Mouse (Mus musculus): ENCODE data around the gene Ifnz.
A peak's percentile ranks its signal among the peaks of the same experiment; 100 is the strongest.
"Not testable (repeated sequence)": the region's sequence is repeated elsewhere in the genome, so short reads cannot be mapped to it uniquely, and the experiment has no call there.

The Ifnz gene

DNA sequence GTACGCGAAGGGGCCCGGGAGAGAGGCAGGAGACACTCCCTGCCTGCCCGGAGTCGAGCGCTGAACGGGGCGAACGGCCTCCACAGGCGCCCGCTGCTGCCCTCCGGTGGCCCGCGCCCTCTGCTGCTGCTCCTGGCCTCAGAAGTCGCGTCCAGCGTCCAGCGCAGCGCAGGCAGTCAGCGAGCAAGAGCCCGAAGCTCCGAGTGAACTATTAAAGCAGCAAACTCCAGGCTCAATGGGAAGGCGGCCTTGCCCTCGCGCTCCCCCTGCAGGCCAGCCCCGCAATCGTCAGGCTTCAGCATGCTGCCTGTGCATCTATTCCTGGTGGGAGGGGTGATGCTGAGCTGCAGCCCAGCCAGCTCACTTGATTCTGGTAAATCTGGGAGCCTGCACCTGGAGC is 3.5 kb downstream of the Ifnz start, which contains the start of gene Gm13276:
Gene Gm13276, plus strand, starts transcription at position 301 of the 400 bp plus-strand sequence.
- not testable (repeated sequence) for DNase-seq (ENCODE audit: low spot score)

DNA sequence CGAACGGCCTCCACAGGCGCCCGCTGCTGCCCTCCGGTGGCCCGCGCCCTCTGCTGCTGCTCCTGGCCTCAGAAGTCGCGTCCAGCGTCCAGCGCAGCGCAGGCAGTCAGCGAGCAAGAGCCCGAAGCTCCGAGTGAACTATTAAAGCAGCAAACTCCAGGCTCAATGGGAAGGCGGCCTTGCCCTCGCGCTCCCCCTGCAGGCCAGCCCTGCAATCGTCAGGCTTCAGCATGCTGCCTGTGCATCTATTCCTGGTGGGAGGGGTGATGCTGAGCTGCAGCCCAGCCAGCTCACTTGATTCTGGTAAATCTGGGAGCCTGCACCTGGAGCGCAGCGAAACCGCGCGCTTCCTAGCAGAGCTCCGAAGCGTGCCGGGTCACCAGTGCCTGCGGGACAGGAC is 6.5 kb downstream of the Ifnz start, which contains the start of gene Gm13277:
Gene Gm13277, plus strand, starts transcription at position 231 of the 400 bp plus-strand sequence.
- DNase-seq (ENCODE audit: low spot score) = not testable (repeated sequence)

DNA sequence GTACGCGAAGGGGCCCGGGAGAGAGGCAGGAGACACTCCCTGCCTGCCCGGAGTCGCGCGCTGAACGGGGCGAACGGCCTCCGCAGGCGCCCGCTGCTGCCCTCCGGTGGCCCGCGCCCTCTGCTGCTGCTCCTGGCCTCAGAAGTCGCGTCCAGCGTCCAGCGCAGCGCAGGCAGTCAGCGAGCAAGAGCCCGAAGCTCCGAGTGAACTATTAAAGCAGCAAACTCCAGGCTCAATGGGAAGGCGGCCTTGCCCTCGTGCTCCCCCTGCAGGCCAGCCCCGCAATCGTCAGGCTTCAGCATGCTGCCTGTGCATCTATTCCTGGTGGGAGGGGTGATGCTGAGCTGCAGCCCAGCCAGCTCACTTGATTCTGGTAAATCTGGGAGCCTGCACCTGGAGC is 9.3 kb downstream of the Ifnz start, which contains the start of gene Gm13278:
Gene Gm13278, plus strand, starts transcription at position 301 of the 400 bp plus-strand sequence.
- DNase-seq (ENCODE audit: low spot score) = not testable (repeated sequence)

DNA sequence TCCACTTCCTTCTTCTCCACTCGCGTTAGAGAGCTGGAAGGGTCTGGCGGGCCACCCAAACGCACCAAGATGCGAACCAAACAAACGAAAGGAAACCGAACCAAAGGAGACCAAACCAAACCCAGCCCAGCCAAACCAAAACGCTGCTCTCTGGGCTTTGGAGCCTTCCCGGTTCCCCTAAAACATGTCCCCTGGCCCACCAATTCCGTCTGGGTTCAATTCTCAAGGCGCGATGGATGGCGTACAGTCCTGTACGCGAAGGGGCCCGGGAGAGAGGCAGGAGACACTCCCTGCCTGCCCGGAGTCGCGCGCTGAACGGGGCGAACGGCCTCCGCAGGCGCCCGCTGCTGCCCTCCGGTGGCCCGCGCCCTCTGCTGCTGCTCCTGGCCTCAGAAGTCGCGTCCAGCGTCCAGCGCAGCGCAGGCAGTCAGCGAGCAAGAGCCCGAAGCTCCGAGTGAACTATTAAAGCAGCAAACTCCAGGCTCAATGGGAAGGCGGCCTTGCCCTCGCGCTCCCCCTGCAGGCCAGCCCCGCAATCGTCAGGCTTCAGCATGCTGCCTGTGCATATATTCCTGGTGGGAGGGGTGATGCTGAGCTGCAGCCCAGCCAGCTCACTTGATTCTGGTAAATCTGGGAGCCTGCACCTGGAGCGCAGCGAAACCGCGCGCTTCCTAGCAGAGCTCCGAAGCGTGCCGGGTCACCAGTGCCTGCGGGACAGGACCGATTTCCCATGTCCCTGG is 12.2 kb downstream of the Ifnz start, which contains the start of gene Gm13275:
Gene Gm13275, plus strand, starts transcription at position 552 of the 740 bp plus-strand sequence.
- not testable (repeated sequence) for DNase-seq (ENCODE audit: low spot score)

DNA sequence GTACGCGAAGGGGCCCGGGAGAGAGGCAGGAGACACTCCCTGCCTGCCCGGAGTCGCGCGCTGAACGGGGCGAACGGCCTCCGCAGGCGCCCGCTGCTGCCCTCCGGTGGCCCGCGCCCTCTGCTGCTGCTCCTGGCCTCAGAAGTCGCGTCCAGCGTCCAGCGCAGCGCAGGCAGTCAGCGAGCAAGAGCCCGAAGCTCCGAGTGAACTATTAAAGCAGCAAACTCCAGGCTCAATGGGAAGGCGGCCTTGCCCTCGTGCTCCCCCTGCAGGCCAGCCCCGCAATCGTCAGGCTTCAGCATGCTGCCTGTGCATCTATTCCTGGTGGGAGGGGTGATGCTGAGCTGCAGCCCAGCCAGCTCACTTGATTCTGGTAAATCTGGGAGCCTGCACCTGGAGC is 15.2 kb downstream of the Ifnz start, which contains the start of gene Gm13279:
Gene Gm13279, plus strand, starts transcription at position 301 of the 400 bp plus-strand sequence.
- not testable (repeated sequence) for DNase-seq (ENCODE audit: low spot score)

DNA sequence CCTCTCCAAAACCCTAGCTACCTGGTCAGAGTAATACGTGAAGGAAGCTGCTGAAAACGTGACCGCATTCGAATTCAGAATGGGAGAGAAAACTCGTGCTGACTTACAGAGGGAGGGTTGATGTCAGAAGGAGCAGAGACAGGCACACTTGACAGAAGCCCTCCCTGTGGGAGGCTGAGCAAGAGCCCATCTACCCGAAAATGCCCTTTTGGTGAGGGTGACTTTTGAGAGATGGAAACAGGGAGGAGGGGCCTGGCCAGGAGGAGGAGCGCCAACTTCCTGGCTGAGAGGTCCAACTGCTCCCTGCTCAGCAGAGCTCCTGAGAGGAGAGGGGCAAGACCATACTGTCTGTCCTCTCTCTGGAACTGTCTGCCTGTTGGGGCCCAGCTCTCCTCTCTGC is 17.4 kb downstream of the Ifnz start, which contains the start of gene Gm13285:
Gene Gm13285, plus strand, starts transcription at position 301 of the 400 bp plus-strand sequence.
- not testable (repeated sequence) for DNase-seq (ENCODE audit: low spot score)

DNA sequence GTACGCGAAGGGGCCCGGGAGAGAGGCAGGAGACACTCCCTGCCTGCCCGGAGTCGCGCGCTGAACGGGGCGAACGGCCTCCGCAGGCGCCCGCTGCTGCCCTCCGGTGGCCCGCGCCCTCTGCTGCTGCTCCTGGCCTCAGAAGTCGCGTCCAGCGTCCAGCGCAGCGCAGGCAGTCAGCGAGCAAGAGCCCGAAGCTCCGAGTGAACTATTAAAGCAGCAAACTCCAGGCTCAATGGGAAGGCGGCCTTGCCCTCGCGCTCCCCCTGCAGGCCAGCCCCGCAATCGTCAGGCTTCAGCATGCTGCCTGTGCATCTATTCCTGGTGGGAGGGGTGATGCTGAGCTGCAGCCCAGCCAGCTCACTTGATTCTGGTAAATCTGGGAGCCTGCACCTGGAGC is 21.0 kb downstream of the Ifnz start, which contains the start of gene Gm13287:
Gene Gm13287, plus strand, starts transcription at position 301 of the 400 bp plus-strand sequence.
- DNase-seq (ENCODE audit: low spot score) = not testable (repeated sequence)

DNA sequence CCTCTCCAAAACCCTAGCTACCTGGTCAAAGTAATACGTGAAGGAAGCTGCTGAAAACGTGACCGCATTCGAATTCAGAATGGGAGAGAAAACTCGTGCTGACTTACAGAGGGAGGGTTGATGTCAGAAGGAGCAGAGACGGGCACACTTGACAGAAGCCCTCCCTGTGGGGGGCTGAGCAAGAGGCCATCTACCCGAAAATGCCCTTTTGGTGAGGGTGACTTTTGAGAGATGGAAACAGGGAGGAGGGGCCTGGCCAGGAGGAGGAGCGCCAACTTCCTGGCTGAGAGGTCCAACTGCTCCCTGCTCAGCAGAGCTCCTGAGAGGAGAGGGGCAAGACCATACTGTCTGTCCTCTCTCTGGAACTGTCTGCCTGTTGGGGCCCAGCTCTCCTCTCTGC is 23.3 kb downstream of the Ifnz start, which contains the start of gene Gm13288:
Gene Gm13288, plus strand, starts transcription at position 301 of the 400 bp plus-strand sequence.
- not testable (repeated sequence) for DNase-seq (ENCODE audit: low spot score)

DNA sequence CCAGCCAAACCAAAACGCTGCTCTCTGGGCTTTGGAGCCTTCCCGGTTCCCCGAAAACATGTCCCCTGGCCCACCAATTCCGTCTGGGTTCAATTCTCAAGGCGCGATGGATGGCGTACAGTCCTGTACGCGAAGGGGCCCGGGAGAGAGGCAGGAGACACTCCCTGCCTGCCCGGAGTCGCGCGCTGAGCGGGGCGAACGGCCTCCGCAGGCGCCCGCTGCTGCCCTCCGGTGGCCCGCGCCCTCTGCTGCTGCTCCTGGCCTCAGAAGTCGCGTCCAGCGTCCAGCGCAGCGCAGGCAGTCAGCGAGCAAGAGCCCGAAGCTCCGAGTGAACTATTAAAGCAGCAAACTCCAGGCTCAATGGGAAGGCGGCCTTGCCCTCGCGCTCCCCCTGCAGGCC is 23.8 kb downstream of the Ifnz start:
- not testable (repeated sequence) for DNase-seq (ENCODE audit: low spot score)

DNA sequence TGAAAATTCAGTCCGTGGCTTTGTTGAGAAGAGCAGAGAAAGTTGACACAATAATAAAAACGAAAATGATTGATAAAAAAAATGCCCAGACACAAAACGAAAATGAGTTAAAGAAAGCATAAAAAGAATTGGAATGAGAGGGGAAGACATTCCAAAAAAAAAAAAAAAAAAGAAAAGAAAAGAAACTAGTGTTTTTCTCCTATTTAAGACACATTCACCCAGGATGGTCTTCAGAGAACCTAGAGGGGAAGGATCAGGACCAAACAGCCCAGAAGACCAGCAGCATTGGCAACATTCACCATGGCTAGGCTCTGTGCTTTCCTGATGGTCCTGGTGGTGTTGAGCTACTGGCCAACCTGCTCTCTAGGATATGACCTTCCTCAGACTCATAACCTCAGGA is 34.0 kb downstream of the Ifnz start, which contains the start of gene Ifna7:
Gene Ifna7, plus strand, starts transcription at position 301 of the 400 bp plus-strand sequence.
- DNase-seq (ENCODE audit: low spot score) = no peak

DNA sequence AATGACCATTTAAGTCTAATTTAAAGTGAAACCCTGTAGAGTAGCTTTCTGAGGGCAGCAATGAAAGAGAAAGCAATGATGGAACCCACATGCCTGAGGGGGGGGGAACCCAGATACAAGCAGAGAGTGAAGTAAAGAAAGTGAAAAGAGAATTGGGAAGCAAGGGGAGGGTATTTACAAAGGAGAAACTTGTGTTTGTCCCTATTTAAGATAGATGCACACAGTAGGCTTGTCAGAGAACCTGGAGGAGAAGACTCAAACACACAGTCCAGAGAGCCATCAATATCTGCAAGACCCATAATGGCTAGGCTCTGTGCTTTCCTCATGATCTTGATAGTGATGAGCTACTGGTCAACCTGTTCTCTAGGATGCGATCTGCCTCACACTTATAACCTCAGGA is 37.7 kb downstream of the Ifnz start, which contains the start of gene Ifna11:
Gene Ifna11, plus strand, starts transcription at position 301 of the 400 bp plus-strand sequence.
- no peak for DNase-seq (ENCODE audit: low spot score)

DNA sequence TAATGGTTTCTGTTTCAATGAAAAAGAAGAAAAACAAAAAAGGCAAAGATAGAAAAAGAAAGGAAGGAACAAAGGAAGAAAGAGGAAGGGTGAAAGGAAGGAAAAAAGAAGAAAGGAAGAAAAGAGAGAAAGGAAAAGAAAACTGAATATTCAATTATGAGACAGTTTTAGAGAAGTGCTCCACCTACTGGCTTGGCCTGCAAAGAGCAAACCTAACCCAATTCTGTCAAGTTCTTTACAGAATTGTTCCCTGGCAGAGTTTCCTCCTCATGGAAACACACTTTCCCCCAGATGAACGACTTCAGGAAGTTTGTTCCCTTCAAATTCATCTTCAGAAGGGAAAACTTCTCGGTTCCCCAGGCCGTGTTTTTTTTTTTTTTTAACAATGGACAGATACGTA is 41.1 kb downstream of the Ifnz start:
- DNase-seq (ENCODE audit: low spot score) = peak; percentile 28

DNA sequence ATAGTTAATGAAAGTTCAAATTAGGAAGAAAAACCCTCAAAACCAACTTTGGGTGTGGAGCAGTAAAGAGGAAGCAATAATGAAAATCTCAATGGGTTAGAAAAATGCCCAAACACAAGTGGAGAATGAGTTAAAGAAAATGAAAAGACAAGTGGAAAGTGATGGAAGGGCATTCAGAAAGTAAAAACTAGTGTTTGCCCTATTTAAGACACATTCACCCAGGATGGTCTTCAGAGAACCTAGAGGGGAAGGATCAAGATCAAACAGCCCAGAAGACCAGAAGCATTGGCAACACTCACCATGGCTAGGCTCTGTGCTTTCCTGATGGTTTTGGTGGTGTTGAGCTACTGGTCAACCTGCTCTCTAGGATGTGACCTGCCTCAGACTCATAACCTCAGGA is 45.2 kb downstream of the Ifnz start, which contains the start of gene Ifna6:
Gene Ifna6, plus strand, starts transcription at position 301 of the 400 bp plus-strand sequence.
- DNase-seq (ENCODE audit: low spot score) = not testable (repeated sequence)

DNA sequence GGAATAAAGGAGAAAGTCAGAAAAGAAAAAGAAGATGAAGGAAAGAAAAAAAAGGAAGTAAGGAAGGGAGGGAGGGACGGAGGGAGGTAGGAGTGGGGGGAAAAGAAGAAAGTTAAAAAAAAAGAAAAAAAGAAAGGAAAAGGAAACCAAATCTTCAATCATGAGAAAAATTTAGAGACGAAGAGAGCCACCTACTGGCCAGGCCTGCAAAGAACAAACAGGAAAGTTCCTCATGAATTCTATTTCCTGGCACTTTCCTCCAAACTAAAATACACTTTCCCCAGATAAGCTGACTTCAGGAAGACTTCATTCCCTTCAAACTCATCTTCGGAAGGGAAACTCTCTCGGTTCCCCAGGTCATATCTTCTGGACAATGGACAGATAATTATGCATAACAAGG is 48.6 kb downstream of the Ifnz start:
- no peak for DNase-seq (ENCODE audit: low spot score)
